Mouse (Mus musculus) E14TG2a.4 (cell line): Measurements from ENCODE around the gene Taar7f.
"Not testable (repeated sequence)": the region's sequence is repeated elsewhere in the genome, so short reads cannot be mapped to it uniquely, and the experiment has no call there.

Experiments used
- H3K27me3 ChIP-seq: 2 replicates; pipeline ENCODE4 v1.6.1; 2014; ENCODE audit warnings: low read length, control low read depth; ENCODE audit not compliant: insufficient read depth
- H3K36me3 ChIP-seq: 2 replicates; pipeline ENCODE4 v1.6.1; 2014; ENCODE audit warnings: low read length, control low read depth; ENCODE audit not compliant: insufficient read depth
- H3K4me1 ChIP-seq: replicated peaks from 2 replicates; pipeline ENCODE4 v1.6.1; 2014; ENCODE audit warnings: low read depth, low read length, control low read depth
- H3K4me3 ChIP-seq: replicated peaks from 2 replicates; pipeline ENCODE4 v1.5.1; 2014; ENCODE audit warnings: mild to moderate bottlenecking, low read length
- H3K9me3 ChIP-seq: 2 replicates; pipeline ENCODE4 v1.6.1; 2014; ENCODE audit warnings: low read length, control low read depth
- CTCF ChIP-seq: conservative IDR thresholded peaks from 2 replicates; pipeline ENCODE4 v1.5.1; 2014; ENCODE audit warnings: low read length
- NANOG ChIP-seq: IDR thresholded peaks from 2 replicates; pipeline ENCODE4 v1.6.1; 2014; ENCODE audit warnings: borderline replicate concordance, low read length, mixed read lengths
- POU5F1 ChIP-seq: IDR thresholded peaks from 2 replicates; pipeline ENCODE4 v1.6.1; 2014; ENCODE audit warnings: low read length, borderline replicate concordance

Taar7f gene

DNA sequence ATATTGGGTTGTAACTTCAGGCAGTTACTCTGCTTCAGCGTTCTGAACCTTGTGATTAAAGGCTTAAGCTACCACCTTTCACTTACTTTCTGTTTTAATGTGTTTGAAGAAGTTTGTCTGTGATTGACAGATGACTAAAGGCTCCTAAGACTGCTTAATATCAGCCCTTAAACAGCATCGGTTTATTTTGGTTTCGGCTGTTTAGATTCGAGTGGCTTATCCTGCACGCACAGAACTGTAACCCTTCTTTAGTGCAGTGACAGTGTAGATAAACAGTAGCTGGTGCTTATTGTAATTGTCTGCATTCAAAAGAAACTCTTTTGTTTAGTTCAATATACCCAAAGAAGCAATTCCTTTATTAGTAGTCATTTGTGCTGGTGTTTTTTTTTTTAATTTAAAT is 2.7 kb downstream of the Taar7f start:
- H3K4me1 ChIP-seq, result no peaks in the 10 kb centered on the region
- no peak overlapping the region for H3K4me3 ChIP-seq
- H3K9me3 ChIP-seq, result no peaks in the 10 kb centered on the region
- H3K36me3 ChIP-seq, result no peaks in the 10 kb centered on the region
- TF ChIP-seq CTCF, result no peak
- no peak for TF ChIP-seq POU5F1
- no peaks in the 10 kb centered on the region for H3K27me3 ChIP-seq

DNA sequence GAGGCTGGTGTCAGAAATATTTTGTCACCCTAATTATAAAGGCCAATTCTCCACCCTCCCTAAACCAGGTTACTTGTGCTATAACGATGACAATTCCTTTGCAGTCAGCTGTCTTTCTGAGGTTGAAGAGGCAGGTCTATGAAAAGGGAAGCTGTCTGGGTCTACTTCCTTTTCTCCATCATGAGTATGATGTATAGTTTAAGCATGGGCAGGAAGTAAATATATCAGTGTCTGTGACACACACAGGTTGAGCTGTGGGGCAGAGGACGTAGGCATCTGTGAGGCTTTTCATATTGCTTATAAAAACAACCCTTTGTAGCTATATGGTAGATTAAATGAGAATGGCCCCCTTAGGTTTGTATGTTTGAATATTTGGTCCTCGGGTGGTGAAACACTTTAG is 9.7 kb downstream of the Taar7f start:
- TF ChIP-seq POU5F1 (no peak), NANOG (no peak), CTCF (no peak)
- Histone ChIP-seq H3K27me3 (no peaks in the 10 kb centered on the region), H3K36me3 (no peaks in the 10 kb centered on the region), H3K9me3 (no peaks in the 10 kb centered on the region), H3K4me1 (no peaks in the 10 kb centered on the region), H3K4me3 (no peak overlapping the region)

DNA sequence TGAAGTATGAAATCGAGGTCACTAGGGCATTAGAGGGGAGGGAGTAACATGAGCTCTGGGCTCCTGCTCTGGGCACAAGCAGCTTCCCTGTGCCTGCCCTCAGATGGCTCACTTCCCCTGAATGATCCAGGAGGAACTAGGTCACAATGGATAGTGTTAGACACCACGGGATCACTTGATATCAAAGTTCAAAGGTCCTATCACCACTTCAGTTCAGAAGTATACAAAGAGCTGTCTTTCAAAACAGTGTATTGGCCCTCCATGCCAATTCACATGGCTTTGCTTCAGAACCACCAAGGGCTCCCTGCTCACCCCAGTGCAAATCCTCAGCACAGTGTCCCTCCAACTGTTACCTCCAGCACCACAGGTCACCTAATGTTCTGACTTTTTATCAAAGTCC is 25.4 kb downstream of the Taar7f start:
- not testable (repeated sequence) for H3K4me3 ChIP-seq, H3K36me3 ChIP-seq, H3K4me1 ChIP-seq, H3K9me3 ChIP-seq, H3K27me3 ChIP-seq

DNA sequence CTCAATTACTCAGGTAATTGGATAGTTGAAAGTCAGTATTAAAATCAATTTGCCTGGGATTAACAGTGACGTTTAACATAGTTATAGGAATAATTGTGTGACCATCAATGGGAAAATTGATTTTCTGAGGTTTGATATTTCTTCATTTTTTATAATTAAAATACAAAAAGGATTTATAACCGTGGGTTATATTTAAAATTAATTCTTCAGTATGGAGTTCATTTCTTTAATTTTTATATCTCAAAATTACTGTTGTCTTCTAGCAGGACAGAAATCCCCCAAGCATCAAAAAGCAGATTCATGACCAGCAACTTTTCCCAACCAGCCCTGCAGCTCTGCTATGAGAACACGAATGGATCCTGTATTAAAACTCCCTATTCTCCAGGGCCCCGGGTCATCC is 26.9 kb downstream of the Taar7f start, which contains the start of gene Taar8a:
Gene Taar8a (plus strand): TSS at position 301 of the 400 bp plus-strand sequence.
- not testable (repeated sequence) for H3K9me3 ChIP-seq, H3K4me1 ChIP-seq, H3K36me3 ChIP-seq, H3K4me3 ChIP-seq, H3K27me3 ChIP-seq

DNA sequence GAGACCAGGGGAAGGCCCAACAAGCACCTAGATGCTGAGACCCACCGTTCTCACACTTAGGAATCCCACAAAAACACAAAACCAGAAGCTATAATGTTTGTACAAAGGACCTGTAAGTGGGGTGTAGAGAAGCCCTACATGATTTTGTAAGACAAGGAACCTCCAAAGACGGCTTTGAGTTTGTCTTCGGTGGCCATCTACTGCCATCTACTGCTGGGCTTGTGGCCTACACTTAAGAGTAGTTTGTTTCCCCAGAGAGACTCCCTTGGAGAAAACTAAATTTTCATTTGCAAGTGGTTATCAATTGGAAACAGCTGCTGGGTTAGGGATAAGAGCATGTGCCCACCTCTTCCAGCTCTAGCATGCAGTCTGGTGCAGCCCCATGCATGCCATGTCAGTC is 30.9 kb downstream of the Taar7f start:
- Histone ChIP-seq H3K4me3 (no peak overlapping the region), H3K36me3 (no peaks in the 10 kb centered on the region), H3K27me3 (no peaks in the 10 kb centered on the region), H3K4me1 (no peaks in the 10 kb centered on the region), H3K9me3 (no peaks in the 10 kb centered on the region)
- TF ChIP-seq POU5F1, result no peak
- no peak for TF ChIP-seq NANOG
- TF ChIP-seq CTCF, result peak; percentile 16; the same call in 1 of the 2 replicates

DNA sequence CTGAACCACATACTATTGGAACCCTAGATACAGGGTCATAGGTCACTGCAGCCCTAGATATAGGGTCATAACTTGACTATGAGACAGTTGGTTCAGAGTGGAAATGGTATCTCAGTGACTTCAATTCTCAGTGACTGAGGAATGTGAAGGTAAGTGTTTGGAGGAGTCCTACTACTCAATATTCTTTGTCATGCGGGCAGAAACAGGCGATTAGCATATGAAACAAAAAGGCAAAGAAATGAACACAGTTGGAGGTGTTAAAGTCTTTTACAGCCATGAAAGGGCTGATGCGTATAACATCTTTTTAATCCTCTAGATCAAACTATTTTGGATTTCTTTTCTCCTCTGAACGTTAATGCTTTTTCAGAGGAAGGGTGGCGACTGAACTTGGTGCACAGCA is 36.6 kb downstream of the Taar7f start:
- Histone ChIP-seq H3K4me3 (no peak overlapping the region), H3K9me3 (no peaks in the 10 kb centered on the region), H3K27me3 (no peaks in the 10 kb centered on the region), H3K36me3 (no peaks in the 10 kb centered on the region), H3K4me1 (peaks cover 7% of the 10 kb centered on the region)
- TF ChIP-seq CTCF, result no peak
- TF ChIP-seq NANOG, result peak; percentile 70

DNA sequence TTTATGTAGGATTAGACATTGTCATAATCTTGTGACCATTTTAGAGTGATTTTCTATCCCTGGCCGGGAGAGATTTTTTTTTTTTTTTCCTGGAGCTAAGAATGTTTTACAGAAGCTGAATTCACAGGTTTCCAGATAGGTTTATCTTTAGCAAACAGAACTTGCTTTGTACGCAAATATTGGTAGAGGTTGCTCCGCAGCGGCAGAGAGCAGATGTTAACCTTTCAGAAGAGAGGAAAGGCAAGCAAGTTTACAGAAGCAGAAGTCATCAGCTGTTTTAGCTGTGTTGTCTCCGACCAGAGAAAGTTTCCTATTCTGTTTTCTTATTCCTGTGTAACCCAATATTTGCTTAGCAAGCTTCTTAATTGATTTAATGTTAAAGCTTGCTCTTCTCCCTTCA is 37.2 kb downstream of the Taar7f start:
- Histone ChIP-seq H3K4me3 (no peak overlapping the region), H3K4me1 (peaks cover 7% of the 10 kb centered on the region), H3K36me3 (no peaks in the 10 kb centered on the region), H3K27me3 (no peaks in the 10 kb centered on the region), H3K9me3 (no peaks in the 10 kb centered on the region)
- TF ChIP-seq POU5F1 (no peak), CTCF (no peak), NANOG (no peak)

DNA sequence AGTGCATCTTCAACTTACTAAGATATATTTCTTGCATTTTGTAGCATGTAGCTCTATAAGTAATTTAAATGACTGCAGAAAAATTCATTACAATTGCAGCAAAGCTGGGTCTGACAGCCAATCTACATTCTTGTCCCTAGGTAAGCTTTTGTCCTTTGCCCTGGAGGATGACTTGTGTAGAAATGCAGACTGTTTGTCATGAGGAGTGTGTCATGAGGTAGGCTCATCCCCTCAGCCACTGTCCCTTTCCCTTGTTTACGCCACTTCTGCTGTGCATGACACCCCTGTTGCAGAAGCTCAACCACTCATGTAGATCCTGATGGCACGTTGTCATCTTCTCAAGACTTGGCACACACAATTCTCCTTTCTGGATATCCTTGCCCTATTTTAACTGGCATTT is 37.9 kb downstream of the Taar7f start:
- Histone ChIP-seq H3K36me3 (no peaks in the 10 kb centered on the region), H3K4me1 (peaks cover 7% of the 10 kb centered on the region), H3K27me3 (no peaks in the 10 kb centered on the region), H3K9me3 (no peaks in the 10 kb centered on the region), H3K4me3 (no peak overlapping the region)
- TF ChIP-seq POU5F1, result no peak
- no peak for TF ChIP-seq NANOG
- TF ChIP-seq CTCF, result no peak

DNA sequence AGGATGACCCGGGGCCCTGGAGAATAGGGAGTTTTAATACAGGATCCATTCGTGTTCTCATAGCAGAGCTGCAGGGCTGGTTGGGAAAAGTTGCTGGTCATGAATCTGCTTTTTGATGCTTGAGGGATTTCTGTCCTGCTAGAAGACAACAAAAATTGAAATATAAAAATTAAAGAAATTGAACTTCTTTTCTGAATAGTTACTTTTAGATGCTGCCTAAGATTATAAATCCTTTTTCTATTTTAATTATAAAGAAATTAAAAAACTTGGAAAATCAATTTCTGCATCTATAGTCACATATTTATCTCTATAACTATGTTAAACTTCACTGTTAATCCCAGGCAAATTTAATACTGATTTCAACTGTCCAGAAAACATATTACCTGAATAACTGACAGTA is 42.9 kb downstream of the Taar7f start, which contains the start of gene Taar8b:
Gene Taar8b (minus strand): TSS at position 101 of the 400 bp plus-strand sequence.
- Histone ChIP-seq H3K9me3 (no peaks in the 10 kb centered on the region), H3K36me3 (no peaks in the 10 kb centered on the region), H3K27me3 (no peaks in the 10 kb centered on the region), H3K4me1 (no peaks in the 10 kb centered on the region), H3K4me3 (no peak within 1 kb of the TSS)
- TF ChIP-seq POU5F1 (no peak), NANOG (no peak), CTCF (no peak)

DNA sequence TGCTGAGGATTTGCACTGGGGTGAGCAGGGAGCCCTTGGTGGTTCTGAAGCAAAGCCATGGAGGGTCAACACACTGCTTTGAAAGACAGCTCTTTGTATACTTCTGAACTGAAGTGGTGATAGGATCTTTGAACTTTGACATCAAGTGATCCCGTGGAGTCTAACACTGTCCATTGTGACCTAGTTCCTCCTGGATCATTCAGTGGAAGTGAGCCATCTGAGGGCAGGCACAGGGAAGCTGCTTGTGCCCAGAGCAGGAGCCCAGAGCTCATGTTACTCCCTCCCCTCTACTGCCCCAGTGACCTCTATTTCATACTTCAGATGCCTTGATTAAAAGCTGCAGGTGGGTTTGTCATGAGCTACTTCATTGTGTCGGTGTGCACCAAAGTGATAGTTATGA is 47.7 kb downstream of the Taar7f start:
- H3K27me3 ChIP-seq, H3K4me1 ChIP-seq, H3K9me3 ChIP-seq, H3K4me3 ChIP-seq, H3K36me3 ChIP-seq: not testable (repeated sequence)
